Mouse (Mus musculus) heart, postnatal 4 days (tissue): Measurements from ENCODE around the gene Mapk7. TPM values are rescaled to one million over a fixed set of nuclear protein-coding genes. Genes with fewer than 3 reads are reported as not detected.

Source experiments
- DNase-seq: peaks from one replicate; pipeline ENCODE4 v3.0.0; 2021
- total RNA-seq, 2 experiments: library from RNA; stranded (reverse); gene quantifications; 2 replicates each; pipeline ENCODE4 v1.2.3; 2021

Gene Mapk7
- 10 to 100 TPM; 16.0 to 16.8 TPM for total RNA-seq

- DNase-seq = peak; percentile 99
These were observed at the start of gene Mapk7 for GRCm38 (mm10) chr11:61494129-61494997. Mapk7 (minus strand) TSS chr11:61494406.

DNA sequence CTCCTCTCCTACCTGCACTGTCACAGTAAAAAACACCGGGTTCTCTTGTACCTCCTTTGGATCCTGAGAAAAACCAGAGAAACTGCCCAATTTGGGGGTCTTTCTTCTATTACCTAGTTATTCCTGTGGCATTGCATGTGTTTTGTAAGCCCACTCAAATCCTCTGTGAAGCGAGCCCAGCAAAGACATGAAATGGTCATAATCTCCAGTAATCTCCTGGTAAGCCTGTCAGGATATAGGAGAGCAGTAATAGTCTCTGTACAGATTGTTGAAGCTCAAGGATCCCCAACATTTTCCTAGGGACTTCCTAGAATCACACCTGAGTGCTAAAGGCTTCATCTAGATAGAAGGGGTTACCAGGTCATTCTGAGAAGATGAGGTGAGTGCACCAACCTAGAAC, 46.9 kb upstream of the Mapk7 start:
- DNase-seq = no peak

GRCm38 (mm10) chr11:61540642-61541041, 46.4 kb upstream of the Mapk7 start:
- no peak for DNase-seq

GRCm38 (mm10) chr11:61537362-61537761, 43.2 kb upstream of the Mapk7 start:
- DNase-seq = no peak

DNA sequence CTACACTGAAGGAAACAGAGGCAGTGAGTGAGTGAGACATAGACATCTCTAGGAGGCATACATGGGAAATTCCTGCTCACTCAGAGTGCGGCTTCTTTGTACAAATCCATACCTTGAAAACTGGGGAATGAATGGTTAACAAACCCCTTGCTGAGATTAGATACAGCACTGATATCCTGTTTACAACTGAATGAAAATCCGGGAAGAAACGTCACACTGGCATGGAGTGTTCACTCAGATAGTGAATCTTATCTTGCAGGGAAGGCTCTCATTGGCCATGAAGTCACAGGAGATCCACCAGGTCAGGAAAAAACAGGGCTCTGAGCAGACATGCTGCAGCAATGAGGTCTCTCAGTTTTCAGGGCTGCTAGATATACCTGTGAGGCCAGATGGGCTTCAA, 42.7 kb upstream of the Mapk7 start:
- DNase-seq = no peak

DNA sequence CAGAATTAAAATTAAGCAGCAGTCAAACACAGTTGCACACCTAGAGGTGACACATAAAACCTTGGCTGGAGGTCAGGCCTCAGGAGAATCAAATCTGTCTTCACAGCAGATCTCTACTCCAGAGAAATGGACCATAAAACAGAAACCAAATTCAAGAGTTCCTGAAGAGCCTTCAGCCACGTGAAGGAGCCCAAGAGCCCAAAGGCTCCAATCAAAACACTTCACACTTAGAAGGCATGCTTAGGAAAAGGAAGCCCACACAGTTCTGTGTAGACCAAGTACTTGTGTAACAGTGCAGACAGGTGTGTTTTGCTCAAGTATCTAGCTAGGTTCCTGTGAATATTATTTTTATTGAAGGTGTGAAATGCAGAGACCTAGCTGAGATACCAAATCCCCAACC, 41.3 kb upstream of the Mapk7 start:
- no peak for DNase-seq

DNA sequence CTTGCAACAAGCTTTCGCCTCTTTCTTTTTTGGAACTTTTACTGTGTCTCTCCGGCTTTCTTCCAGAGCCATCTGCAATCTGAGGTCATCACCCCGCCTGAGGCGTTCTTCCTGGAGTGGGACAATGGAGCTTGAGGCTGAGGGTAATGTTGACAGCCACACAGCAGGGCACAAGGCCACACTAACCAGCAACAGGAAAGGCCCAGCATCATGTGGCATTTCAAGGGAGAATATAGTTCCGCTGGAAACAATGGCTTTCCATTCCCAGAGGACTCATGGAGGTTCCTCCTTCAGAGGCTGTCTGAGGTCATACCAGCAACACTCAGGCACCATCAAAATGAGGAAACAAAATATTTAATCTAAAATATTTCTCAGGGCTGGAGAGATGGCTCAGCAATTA, 39.4 kb upstream of the Mapk7 start:
- peak; percentile 46 for DNase-seq

GRCm38 (mm10) chr11:61532820-61533219, 38.6 kb upstream of the Mapk7 start:
- peak; percentile 25 for DNase-seq

GRCm38 (mm10) chr11:61529268-61529713, 35.1 kb upstream of the Mapk7 start:
- DNase-seq = no peak

- DNase-seq = peak; percentile 51
These were observed 32.7 kb upstream of the Mapk7 start for GRCm38 (mm10) chr11:61526872-61527271.

DNA sequence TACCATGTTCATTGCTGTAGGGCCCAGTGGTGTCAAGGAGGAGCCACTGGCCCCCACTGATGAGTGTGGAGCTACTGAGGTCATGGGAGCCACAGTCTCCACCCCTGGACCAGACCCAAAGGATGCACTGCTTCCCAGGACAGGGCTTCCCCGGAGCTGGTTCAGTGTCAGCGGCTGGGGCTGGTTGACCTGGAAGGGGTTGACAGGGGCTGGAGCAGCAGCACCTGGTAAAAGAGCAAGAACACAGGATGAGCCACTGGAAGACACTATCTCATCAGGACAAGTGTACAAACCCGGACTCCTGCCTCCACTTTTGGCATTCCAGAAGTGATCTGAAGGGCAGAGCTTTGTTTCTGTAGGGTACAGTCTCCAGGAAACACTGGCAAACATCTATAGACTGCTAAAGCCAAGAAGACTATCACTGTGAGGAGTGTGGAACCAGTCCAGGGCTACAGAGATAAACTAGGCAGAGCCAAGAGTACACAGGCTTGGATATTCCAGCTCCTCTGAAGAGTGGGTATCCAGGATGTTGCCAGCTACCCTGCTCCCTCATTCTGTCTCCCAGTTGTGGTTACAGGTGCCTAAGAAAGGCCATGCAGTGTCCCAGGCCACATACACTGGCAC, 25.4 kb upstream of the Mapk7 start:
- no peak for DNase-seq

GRCm38 (mm10) chr11:61518871-61519270, 24.7 kb upstream of the Mapk7 start:
- DNase-seq = no peak

DNA sequence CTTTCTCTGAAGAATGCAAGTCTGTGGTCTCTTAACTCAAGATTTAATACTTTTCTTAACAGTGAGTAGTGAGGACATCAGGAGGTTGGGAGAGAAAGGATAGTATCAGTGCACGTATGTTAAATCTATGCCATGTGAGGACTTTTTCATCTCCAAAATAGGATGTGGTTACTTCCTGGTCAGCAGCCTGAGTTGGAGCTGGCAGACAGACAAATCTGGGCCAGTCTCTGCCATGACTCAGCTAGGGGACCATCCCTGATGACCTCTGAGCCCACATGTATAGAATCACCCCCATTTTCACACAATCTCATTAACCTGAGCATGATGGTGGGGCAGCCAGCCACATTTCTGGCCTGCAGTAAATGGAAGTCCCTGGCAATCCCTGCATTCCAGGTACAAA, 23.8 kb upstream of the Mapk7 start:
- no peak for DNase-seq

DNA sequence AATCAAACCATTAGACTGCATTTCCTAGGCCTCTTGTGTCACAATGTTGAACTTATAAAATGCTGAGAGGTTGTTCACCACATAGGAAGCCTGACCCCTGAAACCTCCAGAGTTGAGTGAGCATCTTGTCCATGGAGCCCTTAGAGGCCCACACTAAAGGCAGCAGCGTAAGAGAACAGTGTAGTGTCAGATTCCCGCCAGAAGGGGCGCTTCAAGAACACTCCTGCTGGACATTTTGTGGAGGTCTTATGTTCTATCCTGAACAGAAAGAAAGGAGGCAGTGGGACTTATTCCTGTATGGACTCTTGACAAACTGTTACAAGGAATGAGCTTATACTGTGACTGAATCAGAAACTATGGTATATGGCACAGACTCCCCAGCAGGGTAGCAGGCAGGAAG, 20.7 kb upstream of the Mapk7 start:
- DNase-seq = peak; percentile 69

- DNase-seq = peak; percentile 95
These were observed 10.6 kb upstream of the Mapk7 start, which contains the start of gene B9d1 for GRCm38 (mm10) chr11:61504713-61505257. B9d1 (plus strand) TSS chr11:61505144.

GRCm38 (mm10) chr11:61503933-61504332, 9.7 kb upstream of the Mapk7 start:
- no peak for DNase-seq

DNA sequence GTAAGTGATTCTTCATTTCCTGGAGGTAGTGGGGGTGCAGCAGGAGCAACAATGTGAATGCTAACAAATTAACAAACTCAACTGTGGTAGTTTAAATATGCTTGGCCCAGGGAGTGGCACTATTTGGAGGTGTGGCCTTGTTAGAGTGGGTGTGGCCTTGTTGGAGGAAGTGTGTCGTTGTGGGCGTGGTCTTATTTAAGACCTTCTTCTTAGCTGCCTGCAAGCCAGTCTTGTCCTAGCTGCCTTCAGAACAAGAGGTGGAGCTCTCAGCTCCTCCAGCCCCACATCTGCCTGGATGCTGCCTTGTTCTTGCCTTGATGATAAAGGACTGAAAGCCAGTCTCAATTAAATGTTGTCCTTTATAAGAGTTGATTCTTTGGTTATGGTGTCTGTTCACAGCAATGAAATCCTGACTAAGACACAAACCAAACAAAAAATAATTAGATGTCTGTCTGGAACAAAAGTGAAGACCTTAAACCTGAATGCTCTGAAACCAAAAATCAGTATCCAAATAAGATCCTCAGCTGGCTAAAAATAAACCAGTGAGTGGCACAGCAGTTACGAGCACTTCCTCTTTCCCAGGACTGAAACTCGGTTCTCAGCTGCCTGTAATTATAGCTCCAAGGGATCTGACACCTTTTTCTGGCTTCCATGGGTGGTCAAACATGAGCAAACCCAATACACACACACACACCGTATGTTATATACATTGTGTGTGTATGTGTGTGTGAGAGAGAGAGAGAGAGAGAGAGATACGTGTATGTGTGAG, 4.7 kb upstream of the Mapk7 start:
- DNase-seq = no peak

GRCm38 (mm10) chr11:61497490-61497889, 3.3 kb upstream of the Mapk7 start:
- DNase-seq = no peak

GRCm38 (mm10) chr11:61495528-61495927, 1.3 kb upstream of the Mapk7 start:
- no peak for DNase-seq

GRCm38 (mm10) chr11:61493525-61494128, 579 bp downstream of the Mapk7 start:
- peak; percentile 43 for DNase-seq

GRCm38 (mm10) chr11:61492749-61493401, 1.3 kb downstream of the Mapk7 start:
- DNase-seq = no peak
